Mouse (Mus musculus) kidney, adult 11 months (tissue): ENCODE data around the gene Ppfibp1.
A peak's percentile ranks its signal among the peaks of the same experiment; 100 is the strongest.

Experiments
- DNase-seq: peaks from one replicate; pipeline ENCODE4 v3.0.0; 2022

Ppfibp1 gene

DNA sequence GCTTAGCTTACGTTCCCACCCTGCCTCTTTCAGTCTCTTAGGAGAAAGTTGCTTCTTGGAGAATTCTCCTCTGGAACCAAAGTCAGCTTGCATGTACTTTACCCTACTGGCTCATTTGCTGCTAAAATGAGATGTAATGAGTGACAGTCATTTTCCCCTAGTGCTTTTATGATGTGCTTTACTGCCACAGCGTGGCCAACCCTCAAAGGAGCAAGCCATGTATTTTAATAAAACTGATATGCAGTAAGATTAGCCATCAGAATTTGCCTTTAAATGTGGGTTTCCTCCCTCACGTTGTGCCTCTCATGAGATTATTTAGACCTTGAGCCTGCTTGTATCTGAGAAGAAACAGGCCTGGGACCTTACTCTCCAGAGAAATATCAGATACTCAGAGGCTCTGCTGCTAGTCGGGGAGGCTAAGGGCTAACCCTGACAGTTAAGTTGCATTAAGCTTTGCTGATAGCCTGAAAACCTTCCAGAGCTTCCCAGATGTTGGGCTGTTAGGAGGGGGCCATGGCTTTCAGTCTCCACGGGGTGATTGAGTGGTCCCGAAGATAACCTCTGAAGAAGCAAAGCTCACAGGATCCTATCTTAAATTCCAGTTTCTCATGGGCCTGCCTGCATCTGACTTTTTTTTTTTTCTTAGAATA, 73.7 kb downstream of the Ppfibp1 start:
- no peak for DNase-seq

DNA sequence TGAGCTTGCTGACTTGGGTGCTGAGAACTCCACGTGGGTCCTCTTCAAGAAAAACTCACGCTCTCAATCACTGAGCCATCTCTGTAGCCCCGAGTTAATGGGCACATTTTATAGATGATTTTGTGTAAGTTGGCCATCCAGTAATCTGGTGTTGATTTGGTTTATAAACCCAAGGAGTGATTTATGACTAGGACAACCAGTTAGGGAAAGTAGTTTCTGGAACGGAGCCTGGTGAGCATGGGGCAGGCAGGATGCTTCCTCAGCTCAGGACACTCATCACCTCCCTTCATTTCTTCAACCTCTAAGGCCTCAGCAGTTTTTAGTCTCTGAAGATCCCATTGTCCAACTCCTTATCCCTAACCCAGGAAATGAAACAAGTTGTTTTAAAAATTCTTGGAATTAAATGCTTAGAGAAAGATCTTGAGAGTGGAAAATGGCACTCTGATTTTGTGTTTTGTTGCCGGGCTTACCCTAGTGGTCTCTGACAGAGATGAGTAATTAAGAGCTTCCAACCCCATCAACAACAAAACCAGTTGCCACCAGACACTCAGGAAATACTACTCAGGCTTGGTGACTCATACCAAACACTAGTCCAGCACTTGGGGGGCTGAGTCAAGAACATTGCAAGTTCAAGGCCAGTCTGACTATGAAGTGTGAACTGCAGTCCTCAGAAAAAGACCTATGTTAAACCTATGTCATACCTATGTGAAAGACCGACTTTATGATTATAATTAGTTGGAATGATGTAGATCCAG, 75.3 kb downstream of the Ppfibp1 start:
- no peak for DNase-seq

DNA sequence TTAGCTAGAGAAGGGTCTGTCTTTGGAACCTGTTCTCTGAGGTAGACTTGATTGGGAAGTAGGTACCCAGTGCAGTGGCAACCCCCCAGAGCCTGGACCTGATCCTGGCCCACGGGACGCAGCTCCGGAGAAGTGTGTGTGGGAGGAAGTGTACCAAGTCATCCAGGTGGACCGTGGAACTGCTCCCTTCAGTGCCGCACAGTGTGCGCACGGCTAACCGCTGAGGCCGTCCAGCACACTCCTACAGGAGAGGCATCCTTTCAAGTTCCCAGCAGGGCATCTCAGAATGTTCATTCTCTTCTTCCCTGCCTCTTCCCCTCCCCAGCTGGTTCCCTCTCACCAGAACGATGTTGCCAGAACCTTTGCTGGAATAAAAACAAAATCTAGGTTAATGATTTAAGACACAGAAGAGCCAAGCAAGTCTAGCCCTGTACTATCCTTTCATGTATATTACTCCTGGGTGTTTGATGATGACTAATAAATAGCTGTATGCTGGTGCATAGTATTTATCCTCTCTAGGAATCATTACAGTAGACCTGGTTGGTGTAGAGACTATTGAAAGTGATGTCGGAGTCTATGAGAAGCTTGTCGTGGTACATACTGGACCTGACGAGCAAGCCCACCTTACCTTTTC, 77.0 kb downstream of the Ppfibp1 start:
- DNase-seq: no peak

DNA sequence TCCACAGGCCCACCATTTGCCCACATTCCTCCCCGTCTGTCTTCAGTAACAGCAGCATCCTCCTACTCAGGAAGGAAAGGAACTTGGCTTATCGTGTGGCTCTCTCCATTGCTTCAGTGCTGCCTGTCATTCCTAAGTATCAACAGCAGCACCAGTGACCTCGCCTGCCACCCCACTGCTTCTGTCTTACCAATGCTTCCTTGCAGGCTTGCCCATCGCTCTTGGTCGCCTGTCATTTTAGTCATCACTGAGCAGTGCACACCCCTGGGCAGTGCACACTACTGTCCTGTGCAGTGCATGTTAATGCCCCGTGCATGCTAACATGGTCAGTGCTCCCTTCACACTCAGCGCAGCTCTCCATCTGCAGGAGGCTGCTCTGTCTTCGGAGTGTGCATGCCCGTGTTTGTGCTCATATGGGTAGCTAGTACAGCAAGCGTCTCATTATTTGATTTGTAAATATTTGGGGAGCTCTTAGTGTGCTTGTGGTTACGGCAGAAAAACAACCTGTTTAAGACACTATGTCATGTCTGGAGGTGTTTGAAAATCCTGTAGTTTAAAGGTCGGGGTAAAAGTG, 78.2 kb downstream of the Ppfibp1 start:
- no peak for DNase-seq

DNA sequence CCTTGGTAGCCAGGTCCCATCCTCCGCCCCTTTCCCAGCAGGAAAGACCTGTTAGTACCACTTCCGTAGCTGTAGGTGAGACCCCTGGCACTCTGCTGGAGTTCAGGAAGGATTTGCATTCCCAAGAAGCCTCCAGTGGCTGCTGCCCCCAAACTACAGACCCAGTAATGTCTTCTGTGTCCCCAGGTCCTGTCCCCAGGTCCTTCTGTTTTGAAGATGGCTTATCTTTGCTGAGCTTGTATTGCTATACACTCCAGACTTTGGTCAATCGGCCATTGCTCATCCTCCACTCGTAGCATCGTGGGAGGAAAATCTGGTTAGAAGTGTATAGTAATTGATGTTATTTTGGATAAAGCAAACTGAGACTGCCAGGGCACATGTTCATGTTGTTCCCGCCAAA, 79.5 kb downstream of the Ppfibp1 start:
- no peak for DNase-seq

DNA sequence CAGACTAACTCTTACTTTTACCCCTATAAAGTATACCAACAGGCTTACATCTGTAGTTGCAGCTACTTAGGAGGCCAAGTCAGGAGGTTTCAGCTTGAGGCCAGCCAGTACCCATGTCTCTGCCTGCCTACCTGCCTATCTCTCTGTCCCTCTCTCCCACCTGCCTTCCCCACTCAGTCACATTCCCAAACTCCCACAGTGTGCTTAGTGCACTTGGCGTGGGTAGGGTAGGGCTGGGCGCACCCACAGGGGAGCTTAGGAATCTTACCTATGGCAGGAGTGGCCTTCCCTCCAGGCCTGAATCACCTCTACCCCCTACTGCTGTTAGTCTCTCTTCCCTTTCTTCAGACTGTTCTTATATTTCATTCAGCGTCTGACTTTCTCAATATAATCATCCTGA, 82.5 kb downstream of the Ppfibp1 start:
- no peak for DNase-seq

DNA sequence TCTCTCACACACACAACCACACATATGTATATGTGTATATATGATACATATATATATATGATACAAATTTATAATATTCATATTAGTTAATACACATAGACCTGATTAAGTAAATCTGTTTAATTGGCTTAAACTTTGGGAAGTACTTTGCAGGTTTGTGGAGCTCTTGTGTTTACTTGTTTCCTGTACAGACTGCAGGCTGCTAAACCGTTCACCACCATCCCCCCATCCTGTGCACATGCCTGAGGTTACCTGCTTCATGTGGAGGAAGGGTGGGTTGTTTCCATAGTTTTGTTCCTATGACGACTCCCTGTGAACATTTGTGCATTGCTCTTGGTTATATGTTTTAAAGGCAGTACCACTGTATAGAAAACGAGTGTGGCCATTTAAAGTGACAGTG, 83.1 kb downstream of the Ppfibp1 start:
- no peak for DNase-seq

DNA sequence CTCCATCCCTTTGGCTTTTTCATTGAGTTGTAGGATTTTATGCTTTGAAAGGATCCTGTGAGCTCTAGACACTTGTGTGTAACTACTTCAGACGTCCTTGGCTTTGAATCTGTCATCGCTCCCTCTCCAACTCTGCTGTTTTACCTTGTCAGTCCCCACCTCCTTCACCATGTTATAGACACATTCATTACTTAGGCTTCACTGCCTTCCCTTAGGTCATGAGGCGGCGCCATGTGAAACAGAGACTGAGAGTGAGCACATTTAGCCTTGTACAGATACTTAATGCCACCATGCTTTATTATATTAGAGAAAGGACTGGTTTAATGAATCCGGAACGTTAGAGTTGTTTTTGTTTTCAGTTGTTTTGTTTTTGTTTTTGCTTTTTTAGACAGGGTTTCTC, 83.7 kb downstream of the Ppfibp1 start:
- DNase-seq: no peak

DNA sequence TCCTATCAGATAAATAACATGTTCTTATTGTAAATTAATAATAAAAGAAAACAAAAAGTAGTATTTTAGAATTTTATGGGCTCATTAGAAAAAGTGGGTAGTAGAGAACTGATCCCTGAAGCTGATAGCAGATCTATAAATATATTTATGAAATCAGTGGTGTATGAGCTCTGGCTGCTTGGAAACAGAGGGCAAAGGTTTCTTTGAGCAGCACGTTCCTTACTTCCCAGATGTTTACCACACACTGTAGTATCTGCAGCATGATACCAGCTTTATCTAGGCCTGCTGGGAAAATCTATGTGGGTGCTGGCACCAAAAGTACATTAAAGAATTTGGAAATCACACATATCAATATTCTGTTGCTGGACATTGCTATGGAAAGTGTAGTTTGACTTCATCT, 84.5 kb downstream of the Ppfibp1 start:
- no peak for DNase-seq

DNA sequence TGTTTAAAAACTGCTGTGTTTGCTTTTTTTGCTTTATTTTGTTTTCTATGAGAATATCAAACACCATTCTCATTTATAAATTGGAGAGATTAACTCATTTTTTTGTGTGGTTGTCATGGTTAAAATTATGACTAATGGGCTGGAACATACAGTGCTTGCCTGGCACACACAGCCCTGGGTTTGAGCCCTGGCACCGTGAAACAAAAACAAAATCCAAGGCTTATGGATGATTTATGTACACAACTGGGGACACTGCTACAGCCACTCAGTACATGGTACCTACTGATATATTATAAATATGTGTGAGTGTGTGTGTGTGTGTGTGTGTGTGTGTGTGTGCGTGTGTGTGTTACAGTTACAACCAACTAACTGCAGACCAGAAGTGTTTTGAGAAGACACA, 85.1 kb downstream of the Ppfibp1 start:
- no peak for DNase-seq

DNA sequence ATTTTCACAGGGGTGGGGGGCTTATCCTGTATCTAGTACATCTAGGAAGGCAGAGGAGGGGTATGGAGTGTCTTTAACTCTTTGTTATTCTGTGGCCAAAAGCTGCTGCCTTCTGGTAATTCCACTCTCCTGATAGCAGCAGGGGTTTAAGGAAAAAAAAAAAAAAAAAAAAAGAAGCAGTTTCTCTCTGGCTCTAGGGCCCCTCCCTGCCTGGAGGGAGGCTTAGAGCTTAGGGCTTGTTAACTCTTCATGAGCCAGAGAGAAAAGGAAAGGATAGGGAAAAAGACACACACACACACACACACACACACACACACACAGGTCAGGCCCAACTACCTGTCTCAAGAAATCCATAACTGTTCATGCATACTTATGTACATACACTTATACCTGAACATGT, 85.5 kb downstream of the Ppfibp1 start:
- DNase-seq: no peak

DNA sequence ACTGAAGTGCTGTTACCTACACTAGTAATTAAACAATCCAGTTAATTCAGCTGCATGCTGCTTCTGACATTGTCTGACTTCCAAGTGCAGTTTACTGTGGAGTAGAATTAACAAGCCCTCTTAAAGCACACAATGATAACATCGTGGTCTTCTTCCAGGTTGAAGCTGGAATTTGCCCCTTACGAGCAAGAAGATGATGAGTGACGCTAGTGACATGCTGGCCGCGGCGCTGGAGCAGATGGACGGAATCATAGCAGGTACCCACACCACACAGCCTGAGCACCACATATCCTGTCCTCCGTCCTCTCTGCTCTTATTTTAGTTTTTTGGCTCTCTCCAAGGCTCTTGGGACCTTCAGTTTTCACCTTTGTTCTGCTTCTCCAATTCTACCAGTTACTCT, 88.2 kb downstream of the Ppfibp1 start:
- DNase-seq: no peak

DNA sequence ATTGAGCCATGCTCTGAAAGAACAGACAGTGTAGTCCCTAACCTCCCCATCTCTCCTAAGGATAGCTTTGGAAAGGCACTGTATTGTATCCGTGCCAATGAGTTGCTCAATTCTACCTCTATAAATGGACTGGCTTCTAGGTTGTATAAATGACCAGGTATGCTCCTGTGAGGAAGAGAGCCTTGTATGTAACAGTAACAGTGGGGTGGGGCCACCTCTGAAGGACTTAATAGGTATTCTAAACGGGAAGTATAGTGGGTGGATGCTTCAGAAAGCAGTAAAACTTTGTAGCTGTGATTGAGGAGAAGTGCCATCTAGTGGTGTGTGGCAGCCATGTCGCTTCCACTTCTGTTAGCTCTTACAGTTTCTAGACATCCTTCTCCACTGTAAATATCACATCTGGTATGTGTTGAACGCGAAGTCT, 90.4 kb downstream of the Ppfibp1 start:
- peak; percentile 47 for DNase-seq

DNA sequence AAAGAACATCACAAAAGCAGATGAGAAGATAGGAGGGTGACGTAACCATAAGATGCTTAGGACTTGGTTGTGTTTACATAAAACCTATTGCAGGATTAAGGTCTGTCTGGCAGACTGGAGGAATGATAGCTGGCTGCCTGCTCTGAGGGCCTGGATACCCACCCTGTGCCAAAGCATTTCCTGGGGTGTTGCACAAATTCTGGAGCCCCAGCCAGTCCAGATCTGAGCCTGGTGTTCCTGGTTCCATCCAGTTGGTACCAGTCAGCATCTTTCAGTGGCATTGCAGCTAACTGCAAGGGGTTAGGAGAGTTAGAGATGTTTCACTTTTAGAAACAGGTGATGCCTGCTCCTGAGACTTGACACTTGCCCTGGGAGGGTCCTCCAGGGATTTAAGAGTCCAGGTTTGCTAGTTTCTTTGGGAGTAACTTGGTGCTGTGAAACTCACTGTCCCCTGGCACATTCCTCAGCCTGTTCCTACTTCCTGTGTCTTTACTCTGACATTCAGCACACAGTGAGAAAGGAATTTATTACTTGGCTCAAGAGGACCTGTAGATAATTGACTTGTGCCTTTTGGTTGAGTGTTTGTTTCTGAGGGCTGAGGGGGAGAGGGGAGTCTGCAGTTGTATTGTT, 90.9 kb downstream of the Ppfibp1 start:
- DNase-seq: peak; percentile 72

DNA sequence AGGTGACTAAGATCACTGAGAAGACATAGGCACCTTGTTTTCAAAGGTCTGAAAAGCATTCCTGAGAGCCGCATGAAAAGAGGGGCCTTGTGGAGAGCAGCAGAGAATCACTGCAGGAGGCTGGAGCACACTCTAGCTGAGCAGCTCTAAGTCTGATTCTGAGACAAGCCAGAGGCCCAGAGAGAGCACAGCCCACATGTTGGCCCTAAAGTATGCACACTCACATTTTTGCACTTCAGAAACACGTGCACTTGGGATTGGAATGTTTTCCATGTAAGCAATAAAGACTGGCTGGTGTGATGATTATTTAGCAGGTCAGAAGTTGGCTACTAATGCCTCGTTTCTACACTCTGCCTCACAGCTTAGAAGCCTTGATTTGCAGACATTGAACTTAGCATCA, 91.7 kb downstream of the Ppfibp1 start:
- peak; percentile 67 for DNase-seq

DNA sequence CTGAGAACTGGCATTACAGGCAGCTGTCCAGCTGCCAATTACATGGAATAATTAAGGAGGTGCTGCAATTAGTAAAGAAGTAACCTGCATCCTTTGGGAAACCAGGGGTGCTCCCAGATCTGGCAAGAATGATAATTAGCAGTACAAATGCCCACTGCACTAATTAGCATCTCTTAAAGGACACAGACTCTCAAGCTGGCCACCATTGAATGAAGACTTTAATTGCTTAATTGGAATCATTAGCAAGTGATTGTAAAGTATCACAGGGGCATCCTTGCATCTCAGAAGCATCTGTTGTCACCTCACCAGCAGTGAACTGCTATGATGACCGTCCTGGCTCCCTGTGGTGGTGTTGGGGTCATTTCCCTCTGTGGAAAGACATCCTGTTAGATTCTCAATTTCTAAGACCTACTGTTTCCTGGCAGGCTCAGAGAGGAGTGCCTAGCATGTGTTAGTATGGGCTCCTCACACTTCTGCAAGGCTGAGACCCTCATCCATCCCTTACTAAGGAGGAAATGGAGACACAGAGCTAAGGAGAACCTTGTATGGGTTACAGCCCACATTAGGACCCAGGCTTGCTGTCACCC, 93.1 kb downstream of the Ppfibp1 start:
- no peak for DNase-seq

DNA sequence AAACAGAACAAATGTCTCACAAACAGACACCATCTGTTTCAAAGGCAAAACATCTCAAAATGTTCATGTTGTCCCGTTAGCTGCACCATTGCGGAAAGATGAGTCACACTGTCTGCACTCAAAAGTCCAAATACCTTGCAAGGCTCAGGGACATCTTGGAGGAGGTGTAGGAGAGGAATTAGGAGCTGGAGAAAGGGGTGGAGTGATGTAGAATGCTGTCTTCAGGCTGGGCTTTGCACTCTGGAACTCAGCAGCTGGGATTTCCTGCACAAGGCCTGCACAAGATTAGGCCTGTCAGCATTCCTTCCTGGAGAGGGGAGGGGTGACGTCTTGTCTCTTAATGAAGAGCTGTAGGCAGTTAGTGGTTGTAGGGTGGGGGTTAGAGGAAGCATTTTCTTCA, 96.3 kb downstream of the Ppfibp1 start:
- no peak for DNase-seq

DNA sequence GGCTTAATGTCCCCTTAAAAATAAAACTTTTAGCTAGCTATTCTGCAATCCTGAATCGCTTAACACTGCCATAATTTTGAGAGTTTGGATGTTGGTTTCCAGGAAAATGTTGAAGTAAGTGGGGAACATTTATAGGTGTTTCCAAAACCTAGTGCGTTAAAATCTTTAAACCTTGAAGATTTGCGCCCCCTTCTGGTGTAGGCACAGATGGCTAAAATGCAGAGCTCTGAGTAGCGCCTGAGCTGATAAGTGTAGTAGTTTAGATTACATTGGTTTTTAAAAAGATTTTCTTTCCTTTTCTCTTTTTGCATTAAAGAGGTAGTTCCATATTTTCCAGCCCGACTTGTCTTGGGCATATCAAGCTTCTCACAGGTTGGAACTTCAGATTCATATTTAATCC, 105.9 kb downstream of the Ppfibp1 start:
- DNase-seq: no peak

DNA sequence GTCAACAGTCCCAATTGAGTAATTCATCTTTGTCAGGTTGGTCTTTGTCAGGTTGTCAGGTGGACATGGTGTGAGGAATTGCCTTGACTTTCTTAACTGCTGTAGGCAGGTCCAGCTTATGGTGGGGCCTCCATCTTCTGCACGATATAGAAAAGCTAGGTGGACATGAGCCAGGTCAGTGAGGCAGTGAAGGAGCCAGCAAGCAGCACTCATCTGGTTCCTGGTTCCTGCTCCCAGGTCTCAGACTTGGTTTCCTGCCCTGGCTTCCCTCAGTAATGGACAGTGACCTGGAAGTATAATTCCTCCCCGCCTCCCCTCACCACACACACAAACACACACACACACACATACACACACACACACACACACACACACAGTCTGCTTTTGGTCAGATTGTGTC, 107.1 kb downstream of the Ppfibp1 start:
- no peak for DNase-seq

DNA sequence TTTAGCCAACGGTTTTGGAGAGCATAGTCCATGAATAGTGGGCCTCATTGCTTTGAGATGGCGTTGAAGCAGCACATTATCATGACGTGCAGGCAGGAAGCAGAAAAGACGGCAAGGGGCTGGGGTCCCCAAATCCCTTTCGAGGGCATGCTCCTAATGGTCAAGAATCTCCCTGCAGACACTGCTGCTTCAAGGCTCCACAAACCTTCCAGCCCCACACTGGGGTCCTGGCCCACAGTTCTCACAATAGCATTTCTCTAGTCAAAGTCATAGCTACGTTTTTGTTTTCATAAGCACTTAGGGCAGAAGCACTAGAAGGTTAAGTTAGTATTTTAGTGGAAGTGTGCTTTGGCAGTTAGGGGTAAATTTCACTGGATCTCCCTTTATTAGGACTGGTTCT, 107.6 kb downstream of the Ppfibp1 start:
- no peak for DNase-seq

DNA sequence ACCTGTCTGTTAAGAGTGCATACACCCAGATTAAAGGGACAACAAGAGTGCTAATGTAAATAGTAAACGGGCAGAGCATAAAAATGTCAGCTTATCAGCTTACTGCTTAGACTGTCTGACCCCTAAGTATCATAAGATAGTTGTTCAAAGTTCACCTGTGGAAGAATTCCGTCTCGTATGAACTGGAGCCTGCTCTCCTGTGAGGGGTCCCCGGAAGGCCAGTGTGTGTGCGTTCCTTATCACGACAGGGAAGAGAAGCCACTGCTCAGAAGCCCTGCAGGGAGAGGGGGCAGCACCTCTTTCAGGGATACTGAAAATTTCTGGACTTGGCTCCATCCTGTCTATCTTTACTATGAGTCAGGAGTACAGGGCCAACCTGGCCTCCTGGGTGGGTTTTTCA, 108.7 kb downstream of the Ppfibp1 start:
- no peak for DNase-seq

DNA sequence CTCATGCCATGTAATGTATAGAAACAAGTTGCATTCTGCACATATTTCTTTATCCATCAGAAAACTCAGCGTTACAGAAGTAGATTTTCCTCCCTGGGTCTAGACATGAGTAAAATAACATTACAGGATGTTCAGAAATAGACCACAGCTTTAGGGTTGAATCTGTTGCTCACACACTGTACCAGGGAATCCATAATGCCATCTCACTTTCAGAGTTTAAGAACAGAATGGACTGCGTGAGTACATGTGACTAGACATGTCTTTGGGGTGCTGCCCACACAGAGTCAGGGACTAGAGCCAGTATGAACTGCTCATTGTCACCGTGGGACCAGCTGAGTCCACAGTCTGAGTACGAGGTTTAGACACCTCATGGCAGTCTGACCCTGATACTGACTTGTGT, 110.4 kb downstream of the Ppfibp1 start:
- no peak for DNase-seq

DNA sequence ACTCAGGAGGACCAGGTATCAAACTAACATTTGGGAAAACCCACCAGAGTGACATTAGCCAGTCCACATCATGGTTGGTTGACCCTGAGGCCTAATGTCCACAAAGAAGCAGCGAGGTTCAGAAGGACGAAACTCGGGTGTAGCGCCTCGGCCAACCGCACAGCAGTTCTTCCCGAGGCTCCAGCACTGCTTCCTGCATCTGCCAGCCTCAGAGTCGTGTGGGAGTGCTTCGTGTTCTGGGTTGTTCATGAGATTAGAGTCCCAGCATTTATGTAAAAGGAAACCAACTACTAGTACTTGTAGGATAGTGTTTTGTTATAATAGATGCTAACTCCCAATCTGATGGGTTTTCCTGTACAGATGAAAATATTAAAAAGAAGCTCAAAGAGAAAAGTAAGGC, 111.0 kb downstream of the Ppfibp1 start:
- DNase-seq: no peak
